Mouse (Mus musculus): ENCODE results near the gene Kbtbd4.

GRCm38 (mm10) chr2:90911668-90912067 lies 7.1 kb downstream of the Kbtbd4 start:
- TF ChIP-seq CTCF (IDR thresholded peaks at IDR 0.05; ENCODE audit: low read depth): no peak
- no peak for TF ChIP-seq EP300 (IDR thresholded peaks at IDR 0.05; ENCODE audit: low read depth)

Data from liver, postnatal 0 days (tissue).